Mouse (Mus musculus): Measurements from ENCODE around the gene Satl1.

DNA sequence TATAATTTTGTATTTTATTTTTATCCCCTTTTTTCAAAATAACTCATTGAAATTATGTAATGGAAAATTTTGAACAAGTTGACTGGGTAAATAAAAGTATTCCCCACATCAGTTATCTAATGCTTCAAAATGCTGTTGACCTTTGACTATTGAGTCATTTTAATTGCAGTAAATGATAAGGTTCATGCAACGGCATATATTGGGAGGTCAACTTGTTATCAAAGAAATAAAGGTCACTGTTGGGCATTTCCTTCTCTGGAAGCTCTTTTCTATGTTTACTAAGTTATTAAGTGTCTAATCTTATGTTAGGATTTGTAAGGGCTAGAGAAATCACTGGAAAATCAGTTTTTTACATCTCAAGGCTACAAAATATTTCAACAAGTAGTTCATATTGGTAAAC lies 31.0 kb upstream of the Satl1 start:
- TF ChIP-seq CTCF (IDR thresholded peaks at IDR 0.05), result no peak
- TF ChIP-seq POLR2A (IDR thresholded peaks at IDR 0.05; ENCODE audit: insufficient read depth, low read depth, low read length), result no peak
- no peak for TF ChIP-seq EP300 (IDR thresholded peaks at IDR 0.05; ENCODE audit: insufficient read depth, low read depth, low read length)

Measured in heart, adult 2 months (tissue).